Mouse (Mus musculus): Measurements from ENCODE around the gene AI837181. TPM values are rescaled to one million over a fixed set of nuclear protein-coding genes. Genes with fewer than 3 reads are reported as not detected.

The AI837181 gene
- polyA plus RNA-seq, 1 experiment = 82.3 TPM

DNA sequence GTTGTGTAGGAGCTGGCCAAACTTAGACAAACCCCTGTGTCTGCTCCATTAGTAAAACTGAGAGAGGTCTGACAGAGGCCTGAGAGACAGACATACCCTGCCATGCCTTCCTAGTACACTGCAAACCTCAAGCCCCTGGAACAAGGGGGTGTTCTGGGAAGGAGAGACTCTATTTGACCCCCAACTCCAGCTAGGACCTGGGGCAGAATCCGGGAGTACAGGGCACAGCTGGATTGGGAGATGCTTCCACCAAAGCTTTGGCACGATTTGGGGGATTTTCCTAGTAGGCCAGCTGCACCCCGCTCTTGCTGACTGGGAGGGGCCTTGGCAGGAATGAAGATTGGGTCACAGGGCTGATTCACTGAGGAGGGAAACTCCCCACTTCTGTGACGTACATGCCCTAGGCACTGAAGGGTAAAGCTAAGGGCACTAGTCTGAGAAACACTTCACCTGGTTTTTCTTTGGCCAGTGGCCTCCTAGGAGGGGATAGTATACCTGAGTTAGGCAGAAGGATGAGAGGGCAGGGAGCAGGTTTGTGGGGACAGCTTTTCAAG, 7.0 kb downstream of the AI837181 start:
- H3K4me1 ChIP-seq (ENCODE audit: control insufficient read depth, insufficient read depth, low read length) = peaks cover 6% of the 10 kb centered on the region
- H3K4me3 ChIP-seq (ENCODE audit: control insufficient read depth, low read depth, low read length) = no peak overlapping the region
- no peak for TF ChIP-seq POLR2A (IDR thresholded peaks at IDR 0.05; ENCODE audit: control insufficient read depth, low read depth, low read length)
- no peak for TF ChIP-seq CTCF (IDR thresholded peaks at IDR 0.05; ENCODE audit: control insufficient read depth, insufficient read depth, insufficient replicate concordance, low read depth, low read length)
- H3K27me3 ChIP-seq (ENCODE audit: control insufficient read depth, insufficient read depth, low read length) = no peaks in the 10 kb centered on the region
- no peak overlapping the region for H3K27ac ChIP-seq (ENCODE audit: control insufficient read depth, insufficient read depth, low read depth, low read length)
- no peaks in the 10 kb centered on the region for H3K36me3 ChIP-seq (ENCODE audit: control insufficient read depth, insufficient read depth, low read length)

GRCm38 (mm10) chr19:5432992-5433852, 8.3 kb downstream of the AI837181 start:
- Histone ChIP-seq H3K27ac (ENCODE audit: control insufficient read depth, insufficient read depth, low read depth, low read length) (0 out of 2 replicates have a peak overlapping the region, but pooled peaks have one; percentile 26), H3K4me3 (ENCODE audit: control insufficient read depth, low read depth, low read length) (no peak overlapping the region), H3K27me3 (ENCODE audit: control insufficient read depth, insufficient read depth, low read length) (no peaks in the 10 kb centered on the region), H3K4me1 (ENCODE audit: control insufficient read depth, insufficient read depth, low read length) (peaks cover 6% of the 10 kb centered on the region), H3K36me3 (ENCODE audit: control insufficient read depth, insufficient read depth, low read length) (no peaks in the 10 kb centered on the region)
- TF ChIP-seq POLR2A (IDR thresholded peaks at IDR 0.05; ENCODE audit: control insufficient read depth, low read depth, low read length) (no peak), CTCF (IDR thresholded peaks at IDR 0.05; ENCODE audit: control insufficient read depth, insufficient read depth, insufficient replicate concordance, low read depth, low read length) (no peak)

GRCm38 (mm10) chr19:5433951-5434350, 9.0 kb downstream of the AI837181 start:
- no peaks in the 10 kb centered on the region for H3K36me3 ChIP-seq (ENCODE audit: control insufficient read depth, insufficient read depth, low read length)
- TF ChIP-seq POLR2A (IDR thresholded peaks at IDR 0.05; ENCODE audit: control insufficient read depth, low read depth, low read length) (no peak), CTCF (IDR thresholded peaks at IDR 0.05; ENCODE audit: control insufficient read depth, insufficient read depth, insufficient replicate concordance, low read depth, low read length) (no peak)
- no peak overlapping the region for H3K4me3 ChIP-seq (ENCODE audit: control insufficient read depth, low read depth, low read length)
- H3K27me3 ChIP-seq (ENCODE audit: control insufficient read depth, insufficient read depth, low read length) = no peaks in the 10 kb centered on the region
- peaks cover 6% of the 10 kb centered on the region for H3K4me1 ChIP-seq (ENCODE audit: control insufficient read depth, insufficient read depth, low read length)
- no peak overlapping the region for H3K27ac ChIP-seq (ENCODE audit: control insufficient read depth, insufficient read depth, low read depth, low read length)

DNA sequence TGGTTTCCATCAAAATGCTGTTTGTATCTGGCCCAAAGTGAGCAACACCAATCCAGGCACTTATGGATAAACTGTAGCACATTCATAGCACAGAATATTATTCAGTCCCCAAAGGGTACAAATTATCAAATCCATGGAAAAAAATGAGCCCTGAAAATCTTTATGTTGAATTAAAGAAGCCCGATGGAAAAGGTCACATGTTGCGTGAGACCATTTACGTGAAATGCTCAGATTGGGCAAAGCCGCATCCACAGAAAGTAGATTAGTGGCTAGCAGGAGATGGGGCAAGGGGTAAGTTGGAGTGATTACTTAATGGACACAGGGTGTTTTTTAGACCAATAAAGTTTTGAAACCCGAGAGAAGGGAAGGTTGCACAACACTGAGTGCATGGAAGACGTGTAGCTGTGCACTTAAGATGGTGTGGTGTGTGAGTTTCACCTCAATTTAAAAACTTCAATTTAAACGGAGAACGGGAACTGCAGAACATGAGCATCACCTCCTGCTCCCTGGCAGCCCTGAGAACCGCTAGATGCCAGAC, 19.5 kb downstream of the AI837181 start:
- Histone ChIP-seq H3K4me3 (ENCODE audit: control insufficient read depth, low read depth, low read length) (no peak overlapping the region), H3K4me1 (ENCODE audit: control insufficient read depth, insufficient read depth, low read length) (peaks cover 20% of the 10 kb centered on the region), H3K27me3 (ENCODE audit: control insufficient read depth, insufficient read depth, low read length) (no peaks in the 10 kb centered on the region), H3K36me3 (ENCODE audit: control insufficient read depth, insufficient read depth, low read length) (no peaks in the 10 kb centered on the region), H3K27ac (ENCODE audit: control insufficient read depth, insufficient read depth, low read depth, low read length) (no peak overlapping the region)
- no peak for TF ChIP-seq POLR2A (IDR thresholded peaks at IDR 0.05; ENCODE audit: control insufficient read depth, low read depth, low read length)
- TF ChIP-seq CTCF (IDR thresholded peaks at IDR 0.05; ENCODE audit: control insufficient read depth, insufficient read depth, insufficient replicate concordance, low read depth, low read length) = no peak

GRCm38 (mm10) chr19:5444954-5445353, 20.0 kb downstream of the AI837181 start:
- Histone ChIP-seq H3K36me3 (ENCODE audit: control insufficient read depth, insufficient read depth, low read length) (no peaks in the 10 kb centered on the region), H3K27me3 (ENCODE audit: control insufficient read depth, insufficient read depth, low read length) (no peaks in the 10 kb centered on the region), H3K4me3 (ENCODE audit: control insufficient read depth, low read depth, low read length) (no peak overlapping the region), H3K4me1 (ENCODE audit: control insufficient read depth, insufficient read depth, low read length) (peaks cover 20% of the 10 kb centered on the region), H3K27ac (ENCODE audit: control insufficient read depth, insufficient read depth, low read depth, low read length) (no peak overlapping the region)
- no peak for TF ChIP-seq CTCF (IDR thresholded peaks at IDR 0.05; ENCODE audit: control insufficient read depth, insufficient read depth, insufficient replicate concordance, low read depth, low read length)
- TF ChIP-seq POLR2A (IDR thresholded peaks at IDR 0.05; ENCODE audit: control insufficient read depth, low read depth, low read length) = no peak

DNA sequence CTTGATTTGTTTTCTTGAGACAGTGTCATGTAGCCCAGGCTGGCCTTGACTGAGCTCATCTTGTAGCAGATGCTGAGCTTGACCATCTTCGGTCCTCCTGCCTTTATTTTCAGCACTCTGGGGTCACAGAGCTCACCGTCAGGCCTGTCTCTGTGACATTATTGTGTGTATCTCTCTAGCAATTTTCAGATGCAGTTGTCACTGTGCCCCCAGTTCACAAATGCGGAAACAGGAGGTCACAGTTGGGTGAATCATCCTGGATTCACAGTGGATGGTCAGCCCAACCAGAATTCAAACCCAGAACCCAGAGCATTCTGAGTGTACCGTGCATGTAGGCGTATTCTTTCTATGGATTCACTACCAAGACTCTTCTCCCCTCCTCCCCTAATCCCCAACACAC, 20.8 kb downstream of the AI837181 start:
- H3K27me3 ChIP-seq (ENCODE audit: control insufficient read depth, insufficient read depth, low read length) = no peaks in the 10 kb centered on the region
- H3K4me3 ChIP-seq (ENCODE audit: control insufficient read depth, low read depth, low read length) = no peak overlapping the region
- TF ChIP-seq POLR2A (IDR thresholded peaks at IDR 0.05; ENCODE audit: control insufficient read depth, low read depth, low read length) (no peak), CTCF (IDR thresholded peaks at IDR 0.05; ENCODE audit: control insufficient read depth, insufficient read depth, insufficient replicate concordance, low read depth, low read length) (no peak)
- no peak overlapping the region for H3K27ac ChIP-seq (ENCODE audit: control insufficient read depth, insufficient read depth, low read depth, low read length)
- H3K4me1 ChIP-seq (ENCODE audit: control insufficient read depth, insufficient read depth, low read length) = peaks cover 20% of the 10 kb centered on the region
- no peaks in the 10 kb centered on the region for H3K36me3 ChIP-seq (ENCODE audit: control insufficient read depth, insufficient read depth, low read length)

Data from testis, adult 2 months (tissue).